Mouse (Mus musculus) heart, embryonic 14.5 days (tissue): ENCODE measurements around the gene Agtpbp1. TPM values are rescaled to one million over a fixed set of nuclear protein-coding genes. Genes with fewer than 3 reads are reported as not detected.

Source experiments
- ATAC-seq: fragments of 200-750 bp; cut with Nextera tagmentation; 2 replicates; pipeline ENCODE4 v1.8.0; 2017; ENCODE audit warnings: low read depth, moderate TSS enrichment; ENCODE audit not compliant: insufficient number of reproducible peaks, insufficient read depth, low FRiP score
- H3K27ac ChIP-seq, 2 experiments: fragments of 200-500 bp in 1 of 2; fragments of 300-500 bp in 1 of 2; sonication (generic) in 1 of 2; replicated peaks in 1 of 2; 2 replicates each; pipeline ENCODE4 v1.5.1; 2012 to 2014; ENCODE audit warnings: low read depth in 2 of 2, low read length in 2 of 2, control low read depth in 1 of 2, mild to moderate bottlenecking in 1 of 2, mixed read lengths in 1 of 2; ENCODE audit not compliant: control insufficient read depth in 1 of 2, insufficient read depth in 1 of 2
- H3K27me3 ChIP-seq: fragments of 300-500 bp; sonication (generic); 2 replicates; pipeline ENCODE4 v1.6.1; 2014; ENCODE audit warnings: mild to moderate bottlenecking, low read length, control low read depth; ENCODE audit not compliant: control insufficient read depth, insufficient read depth
- H3K36me3 ChIP-seq: fragments of 300-500 bp; sonication (generic); 2 replicates; pipeline ENCODE4 v1.6.1; 2014; ENCODE audit warnings: mild to moderate bottlenecking, control low read depth, low read length, mixed read lengths; ENCODE audit not compliant: control insufficient read depth, insufficient read depth
- H3K4me1 ChIP-seq, 2 experiments: fragments of 200-500 bp in 1 of 2; fragments of 300-500 bp in 1 of 2; sonication (generic) in 1 of 2; 2 replicates each; pipeline ENCODE4 v1.6.1; 2012 to 2014; ENCODE audit warnings: low read length in 2 of 2, control low read depth in 1 of 2, mixed read lengths in 1 of 2; ENCODE audit not compliant: control insufficient read depth in 2 of 2, insufficient read depth in 2 of 2
- H3K4me2 ChIP-seq: fragments of 300-500 bp; sonication (generic); 2 replicates; pipeline ENCODE4 v1.6.1; 2014; ENCODE audit warnings: mild to moderate bottlenecking, low read length
- H3K4me3 ChIP-seq, 2 experiments: fragments of 200-500 bp in 1 of 2; fragments of 300-500 bp in 1 of 2; sonication (generic) in 1 of 2; 2 replicates each; pipeline ENCODE4 v1.5.1; 2012 to 2014; ENCODE audit warnings: low read length in 2 of 2, mild to moderate bottlenecking in 2 of 2, control low read depth in 1 of 2, low read depth in 1 of 2, moderate library complexity in 1 of 2; ENCODE audit not compliant: control insufficient read depth in 1 of 2, insufficient read depth in 1 of 2
- H3K9ac ChIP-seq: fragments of 300-500 bp; sonication (generic); 2 replicates; pipeline ENCODE4 v1.6.1; 2014; ENCODE audit warnings: mild to moderate bottlenecking, low read length
- H3K9me3 ChIP-seq: fragments of 300-500 bp; sonication (generic); 2 replicates; pipeline ENCODE4 v1.6.1; 2016; ENCODE audit warnings: low read length, control low read depth; ENCODE audit not compliant: control insufficient read depth
- WGBS: fragments of 180-500 bp; shearing (Covaris S2); extraction: QIAGEN DNeasy Blood & Tissue Kit; methylation state at CpG from one replicate; pipeline ENCODE4 v1.1.7; 2014; 5-methylcytosine and 5-hydroxymethylcytosine counted together
- polyA plus RNA-seq: library from polyadenylated mRNA; unstranded; fragments of >200 nt; fragmentation: Nextera tagmentation; extraction: Ambion mirVana; gene quantifications from 2 replicates; pipeline ENCODE4 v1.2.1, GENCODE M21; 2014

Agtpbp1 gene
- polyA plus RNA-seq, 1 experiment from 2014 or later = 15.1 TPM

- Histone ChIP-seq H3K4me2 (no peak overlapping the region), H3K27me3 (no peaks in the 10 kb centered on the region), H3K9ac (0 out of 2 replicates have a peak overlapping the region, but pooled peaks have one; percentile 30), H3K4me3 (no peak overlapping the region), H3K4me1 (0 out of 4 replicates have a peak, but pooled peaks cover 0 to 3% of the 10 kb centered on the region in 2 experiments), H3K9me3 (no peaks in the 10 kb centered on the region), H3K36me3 (peaks cover 32% of the 10 kb centered on the region), H3K27ac (no peak overlapping the region)
- 26% methylated on average over 8 of the region's 8 CpGs for WGBS
- ATAC-seq = no peak
Observed at GRCm38 (mm10) chr13:59495839-59496238, 89.2 kb downstream of the Agtpbp1 start.

- H3K27me3 ChIP-seq = no peaks in the 10 kb centered on the region
- no peak overlapping the region for H3K4me2 ChIP-seq
Observed at GRCm38 (mm10) chr13:59494619-59495262, 90.3 kb downstream of the Agtpbp1 start.

DNA sequence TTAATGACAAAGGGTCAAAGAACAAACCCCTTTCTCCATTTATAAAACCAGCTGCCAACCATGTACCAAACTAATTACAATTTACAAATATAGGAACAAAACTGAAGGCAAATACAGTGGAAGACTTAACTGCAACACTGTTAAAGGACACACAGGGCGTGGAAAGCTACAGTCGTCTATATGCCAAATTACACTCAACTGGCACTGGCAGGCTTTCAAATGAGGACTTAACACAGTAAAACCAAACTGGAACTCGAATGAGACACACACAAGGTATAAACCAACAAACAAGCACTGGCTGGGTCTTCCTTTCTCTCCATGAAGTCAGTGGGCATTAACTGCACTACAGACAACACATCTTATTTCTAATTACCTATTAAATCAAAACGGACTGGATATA, 94.3 kb downstream of the Agtpbp1 start:
- Histone ChIP-seq H3K9me3 (no peaks in the 10 kb centered on the region), H3K36me3 (peaks cover 12% of the 10 kb centered on the region), H3K27me3 (no peaks in the 10 kb centered on the region), H3K9ac (no peak overlapping the region), H3K27ac (no peak overlapping the region), H3K4me1 (0 out of 4 replicates have a peak, but pooled peaks cover 0 to under 1% of the 10 kb centered on the region in 2 experiments), H3K4me2 (no peak overlapping the region), H3K4me3 (no peak overlapping the region)
- ATAC-seq = no peak
- WGBS = 70% methylated on average over 4 of the region's 4 CpGs

More at GRCm38 (mm10) chr13:59494619-59495262, 90.3 kb downstream of the Agtpbp1 start:
- Histone ChIP-seq H3K36me3 (peaks cover 23% of the 10 kb centered on the region), H3K4me3 (no peak overlapping the region), H3K4me1 (0 out of 4 replicates have a peak, but pooled peaks cover 0 to 3% of the 10 kb centered on the region in 2 experiments), H3K9ac (no peak overlapping the region), H3K9me3 (no peaks in the 10 kb centered on the region), H3K27ac (no peak overlapping the region)
- no peak for ATAC-seq
- WGBS = 90% methylated on average over 5 of the region's 5 CpGs

DNA sequence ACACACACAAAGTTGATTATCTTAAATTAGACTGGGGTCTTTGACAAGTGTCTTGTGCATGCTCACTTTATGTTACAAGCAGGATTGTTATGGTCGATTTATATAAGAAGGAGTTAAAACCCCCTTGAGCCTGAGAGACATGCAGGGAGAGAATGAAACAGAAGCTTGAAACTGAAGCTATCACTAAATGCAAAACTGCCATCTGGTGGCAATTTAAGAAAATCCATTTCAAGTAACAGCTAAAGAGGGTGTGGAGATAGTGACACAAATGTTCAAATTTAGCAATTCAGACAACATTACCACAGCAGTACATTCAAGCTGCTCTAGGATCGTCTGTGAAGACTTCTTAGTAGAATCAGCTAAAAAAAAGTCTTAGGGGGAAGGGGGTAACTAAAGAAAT, 95.9 kb downstream of the Agtpbp1 start:
- 29% methylated on average over 2 of the region's 2 CpGs for WGBS
- Histone ChIP-seq H3K27ac (no peak overlapping the region), H3K9ac (no peak overlapping the region), H3K9me3 (no peaks in the 10 kb centered on the region), H3K36me3 (no peaks in the 10 kb centered on the region), H3K4me2 (no peak overlapping the region), H3K27me3 (no peaks in the 10 kb centered on the region), H3K4me1 (no peaks in the 10 kb centered on the region), H3K4me3 (no peak overlapping the region)
- no peak for ATAC-seq

GRCm38 (mm10) chr13:59487287-59487686, 97.7 kb downstream of the Agtpbp1 start:
- no peak overlapping the region for H3K27ac ChIP-seq
- H3K4me1 ChIP-seq = no peaks in the 10 kb centered on the region
- no peak overlapping the region for H3K4me2 ChIP-seq
- WGBS = 87% methylated on average over 8 of the region's 8 CpGs
- H3K36me3 ChIP-seq = no peaks in the 10 kb centered on the region
- no peak overlapping the region for H3K9ac ChIP-seq
- no peaks in the 10 kb centered on the region for H3K9me3 ChIP-seq
- no peak overlapping the region for H3K4me3 ChIP-seq
- ATAC-seq = no peak
- H3K27me3 ChIP-seq = no peaks in the 10 kb centered on the region

DNA sequence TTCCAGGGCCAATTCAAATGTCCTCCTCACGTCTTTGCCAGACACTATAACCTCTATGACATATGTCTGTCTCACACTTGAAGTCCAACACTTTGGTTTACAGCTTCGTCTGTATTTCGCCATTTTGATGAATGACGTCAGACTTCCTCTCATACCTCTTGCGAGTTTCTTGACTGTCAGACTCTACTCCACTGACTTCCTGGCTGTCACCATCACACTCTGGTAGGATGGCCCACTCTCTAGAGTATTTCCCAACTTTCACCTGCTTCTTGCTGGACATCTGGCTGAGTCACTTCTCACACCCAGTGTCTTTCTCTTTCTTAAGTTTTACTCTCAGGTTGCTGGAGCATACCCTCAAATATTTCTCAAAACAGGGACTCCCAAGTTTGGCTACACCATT, 98.8 kb downstream of the Agtpbp1 start:
- ATAC-seq = no peak
- no peak overlapping the region for H3K4me2 ChIP-seq

DNA sequence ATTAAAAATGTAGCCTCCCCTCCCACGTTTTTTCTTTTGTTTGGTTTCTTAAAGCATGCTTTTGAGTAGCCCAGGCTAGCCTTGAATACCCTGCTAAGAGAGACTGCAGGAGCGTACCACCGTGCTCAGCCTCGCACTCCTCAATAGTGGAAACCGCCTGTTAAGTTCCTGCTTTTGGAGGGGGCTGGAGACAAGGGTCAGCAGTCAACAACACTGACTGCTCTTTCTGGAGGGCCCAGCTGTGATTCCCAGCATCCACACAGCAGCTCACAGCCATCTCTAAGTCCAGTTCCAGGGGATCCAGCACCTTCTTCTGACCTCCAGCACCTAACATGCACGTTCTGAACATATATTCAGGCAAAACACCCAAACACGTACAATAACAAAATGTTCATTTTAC, 99.6 kb downstream of the Agtpbp1 start:
- Histone ChIP-seq H3K27me3 (no peaks in the 10 kb centered on the region), H3K4me3 (no peak overlapping the region), H3K36me3 (0 out of 2 replicates have a peak, but pooled peaks cover 3% of the 10 kb centered on the region), H3K9me3 (no peaks in the 10 kb centered on the region), H3K27ac (no peak overlapping the region), H3K4me1 (no peaks in the 10 kb centered on the region), H3K9ac (no peak overlapping the region), H3K4me2 (no peak overlapping the region)
- ATAC-seq = no peak
- whole genome bisulfite sequencing = 84% methylated on average over 7 of the region's 7 CpGs

More for the DNA sequence above, 98.8 kb downstream of the Agtpbp1 start:
- Histone ChIP-seq H3K27ac (no peak overlapping the region), H3K9me3 (no peaks in the 10 kb centered on the region), H3K36me3 (0 out of 2 replicates have a peak, but pooled peaks cover 3% of the 10 kb centered on the region), H3K27me3 (no peaks in the 10 kb centered on the region), H3K4me1 (no peaks in the 10 kb centered on the region), H3K4me3 (no peak overlapping the region), H3K9ac (no peak overlapping the region)
- WGBS = 79% methylated on average over 5 of the region's 5 CpGs

DNA sequence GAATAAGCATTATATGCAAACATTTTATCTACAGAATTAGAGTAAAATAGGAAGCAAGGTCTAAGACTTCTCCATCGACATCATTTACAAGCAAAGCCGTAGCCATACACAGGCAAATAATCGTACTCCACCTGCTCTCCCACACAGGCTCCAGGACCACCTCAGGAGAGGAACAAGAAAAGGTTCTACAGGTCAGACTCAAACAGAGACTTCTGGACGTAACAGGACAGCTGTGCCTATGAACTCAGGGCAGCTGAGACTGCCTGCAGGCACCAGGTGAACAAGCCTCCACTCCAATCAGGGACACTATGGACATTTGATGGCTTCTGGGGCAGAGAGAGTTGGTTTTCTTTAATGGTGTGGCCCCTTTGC, 103.6 kb downstream of the Agtpbp1 start:
- no peak for ATAC-seq
- WGBS = 92% methylated on average over 4 of the region's 4 CpGs
- H3K4me2 ChIP-seq = no peak overlapping the region

More for the DNA sequence above, 103.6 kb downstream of the Agtpbp1 start:
- no peaks in the 10 kb centered on the region for H3K9me3 ChIP-seq
- no peak overlapping the region for H3K27ac ChIP-seq
- no peak overlapping the region for H3K9ac ChIP-seq
- no peak overlapping the region for H3K4me3 ChIP-seq
- no peaks in the 10 kb centered on the region for H3K27me3 ChIP-seq
- peaks cover 15% of the 10 kb centered on the region for H3K36me3 ChIP-seq
- no peaks in the 10 kb centered on the region for H3K4me1 ChIP-seq
